Mouse (Mus musculus) mammary gland, adult 2 months (tissue): ENCODE measurements around the gene Kcnk18. TPM values are rescaled to one million over a fixed set of nuclear protein-coding genes. Genes with fewer than 3 reads are reported as not detected.

Source experiments
- polyA plus RNA-seq: library from polyadenylated mRNA; depleted of rRNA; stranded (reverse); fragments of >200 nt; gene quantifications from 2 replicates; pipeline ENCODE4 v1.2.3, GENCODE M21; 2012; ENCODE audit warnings: low replicate concordance; rRNA removed

Gene Kcnk18
- not detected in 2 replicates for polyA plus RNA-seq

GRCm38 (mm10) chr19:59218991-59219390, at the start of gene Kcnk18:
Gene Kcnk18, plus strand, starts transcription at chr19:59219214.

DNA sequence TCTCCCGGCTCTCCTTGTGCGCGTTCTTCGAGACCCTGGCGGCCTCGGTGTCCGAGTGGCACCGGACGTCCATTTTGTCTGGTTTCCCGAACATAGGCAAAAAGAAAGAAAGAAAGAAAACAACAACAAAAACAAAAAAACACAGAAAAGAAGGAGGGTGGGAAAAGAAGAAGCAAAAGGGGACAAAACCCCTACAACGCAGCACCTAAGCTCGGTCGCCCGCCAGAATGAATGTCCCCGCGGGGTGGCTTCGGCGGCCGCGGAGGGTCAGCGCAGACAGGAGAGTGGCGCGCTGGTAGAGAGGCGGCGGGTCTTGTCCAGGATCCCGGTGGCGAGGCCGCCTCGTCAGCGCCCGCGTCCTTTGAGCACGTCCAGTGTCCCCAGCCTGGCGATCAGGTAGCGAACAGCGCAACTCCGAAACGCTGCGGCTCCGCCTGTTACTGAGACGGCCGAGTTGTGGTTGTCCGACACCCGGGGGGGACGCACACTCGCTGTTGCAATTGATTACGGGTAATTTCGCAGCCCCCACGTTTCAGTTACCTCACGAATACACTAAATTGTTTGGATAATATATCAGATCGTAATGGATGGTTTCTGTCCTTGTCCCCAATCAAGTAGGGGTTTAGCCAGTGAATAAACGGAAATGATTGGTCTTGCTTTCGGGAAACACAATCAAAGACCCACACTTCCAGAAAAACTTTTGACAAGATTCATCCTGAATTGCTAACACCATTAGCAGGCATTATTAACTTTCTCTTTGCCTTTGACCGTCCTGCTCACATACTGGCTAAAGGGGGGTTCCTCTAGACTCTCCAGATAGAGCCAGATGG, 48.9 kb upstream of the Kcnk18 start, which contains the start of gene Vax1:
Vax1 (minus strand) TSS at position 121 of the 830 bp plus-strand sequence.

DNA sequence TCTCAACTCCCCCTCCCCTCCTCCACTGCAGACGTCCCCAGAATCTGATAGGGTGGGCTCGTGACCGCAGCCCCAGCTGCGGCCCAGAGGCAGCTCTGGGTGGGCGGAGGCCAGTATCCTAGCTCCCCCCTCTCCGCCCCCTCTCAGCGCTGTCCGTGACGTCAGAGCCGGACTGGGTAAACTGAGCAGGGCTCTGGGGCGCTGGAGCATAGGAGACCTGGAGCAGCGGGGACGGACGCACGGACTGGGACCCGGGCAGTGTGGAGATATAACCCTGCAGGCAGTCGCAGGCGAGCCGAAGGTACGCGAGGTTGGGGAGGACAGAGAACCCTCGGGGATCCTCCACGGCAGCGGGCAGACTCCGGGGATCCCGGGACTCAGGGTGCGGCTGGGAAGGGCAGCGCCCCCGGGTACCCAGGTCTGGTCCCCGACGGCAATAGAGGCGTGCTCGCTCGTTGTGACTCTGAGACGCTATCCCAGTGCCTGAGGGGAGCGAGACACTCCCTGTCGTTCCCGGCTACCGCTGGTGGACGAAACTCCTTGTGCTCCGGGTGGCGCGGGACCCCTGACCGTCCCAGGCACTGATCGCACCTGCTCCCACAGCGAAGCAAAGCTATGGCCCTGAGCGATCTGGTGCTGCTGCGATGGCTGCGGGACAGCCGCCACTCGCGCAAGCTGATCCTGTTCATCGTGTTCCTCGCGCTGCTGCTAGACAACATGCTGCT, 41.9 kb downstream of the Kcnk18 start, which contains the start of gene Slc18a2:
Slc18a2 (plus strand) TSS at position 179 of the 725 bp plus-strand sequence.

Other genes with a start within 250 kb of the Kcnk18 start
- gene Shtn1, start 143.1 kb upstream of the Kcnk18 start, polyA plus RNA-seq = 1.5 and 3.4 TPM in 2 replicates
- not detected in 2 replicates for gene Vax1, start 49.2 kb upstream of the Kcnk18 start, polyA plus RNA-seq
- 0.87 and 1.6 TPM in 2 replicates for gene Slc18a2, start 41.7 kb downstream of the Kcnk18 start, polyA plus RNA-seq
- 2,093 and 2,874 TPM in 2 replicates for gene Rps12-ps3, start 103.1 kb downstream of the Kcnk18 start, polyA plus RNA-seq
- gene Pdzd8, start 126.6 kb downstream of the Kcnk18 start, polyA plus RNA-seq = 5.0 and 12.0 TPM in 2 replicates
- 1.6 and 5.6 TPM in 2 replicates for gene Emx2, start 239.2 kb downstream of the Kcnk18 start, polyA plus RNA-seq